Mouse (Mus musculus) cerebellum, adult 9-10 months (tissue): ENCODE measurements around the gene Mprip.

ENCODE experiments used
- DNase-seq: peaks from one replicate; pipeline ENCODE4 v3.0.0; 2022

Mprip gene

GRCm38 (mm10) chr11:59808170-59808960 lies 147.3 kb downstream of the Mprip start:
- no peak for DNase-seq

- DNase-seq, result peak; percentile 60
These were observed 148.1 kb downstream of the Mprip start for GRCm38 (mm10) chr11:59809071-59809669.

- DNase-seq, result peak; percentile 90
These were observed 148.8 kb downstream of the Mprip start, which contains the start of gene Flcn for GRCm38 (mm10) chr11:59809670-59810474. Gene Flcn (minus strand): TSS chr11:59810016.

GRCm38 (mm10) chr11:59810480-59811158 lies 149.5 kb downstream of the Mprip start:
- DNase-seq, result no peak

- no peak for DNase-seq
These were observed 150.1 kb downstream of the Mprip start for GRCm38 (mm10) chr11:59811211-59811610.

- no peak for DNase-seq
These were observed 152.2 kb downstream of the Mprip start for GRCm38 (mm10) chr11:59813276-59813675.

- DNase-seq, result no peak
These were observed 153.2 kb downstream of the Mprip start for GRCm38 (mm10) chr11:59814311-59814710.

- DNase-seq, result no peak
These were observed 153.8 kb downstream of the Mprip start for GRCm38 (mm10) chr11:59814936-59815335.

GRCm38 (mm10) chr11:59815482-59816065 lies 154.5 kb downstream of the Mprip start:
- DNase-seq, result no peak

GRCm38 (mm10) chr11:59817916-59818315 lies 156.8 kb downstream of the Mprip start:
- DNase-seq, result no peak

- no peak for DNase-seq
These were observed 160.5 kb downstream of the Mprip start for GRCm38 (mm10) chr11:59821625-59822024.
